Mouse (Mus musculus) midbrain, postnatal 0 days (tissue): Measurements from ENCODE around the gene Camta1. TPM values are rescaled to one million over a fixed set of nuclear protein-coding genes. Genes with fewer than 3 reads are reported as not detected.
A peak's percentile ranks its signal among the peaks of the same experiment; 100 is the strongest.

Experiments used
- ATAC-seq: fragments of 200-750 bp; cut with Nextera tagmentation; 2 replicates; pipeline ENCODE4 v1.8.0; 2017; ENCODE audit warnings: moderate number of reproducible peaks, mild to moderate bottlenecking, moderate TSS enrichment, moderate library complexity; ENCODE audit not compliant: low FRiP score
- DNase-seq: peaks from one replicate; pipeline ENCODE4 v3.0.0-alpha.2; 2015; ENCODE audit warnings: low spot score
- H3K27ac ChIP-seq: fragments of 300-500 bp; sonication (generic); 2 replicates; pipeline ENCODE4 v1.5.1; 2014; ENCODE audit warnings: low read depth, mild to moderate bottlenecking, low read length, mixed read lengths
- H3K27me3 ChIP-seq: fragments of 300-500 bp; sonication (generic); 2 replicates; pipeline ENCODE4 v1.6.1; 2014; ENCODE audit warnings: low read length, control low read depth, mixed read lengths; ENCODE audit not compliant: insufficient read depth
- H3K36me3 ChIP-seq: fragments of 300-500 bp; sonication (generic); 2 replicates; pipeline ENCODE4 v1.6.1; 2014; ENCODE audit warnings: low read length, control low read depth, mixed read lengths; ENCODE audit not compliant: insufficient read depth
- H3K4me1 ChIP-seq: fragments of 300-500 bp; sonication (generic); 2 replicates; pipeline ENCODE4 v1.6.1; 2014; ENCODE audit warnings: mild to moderate bottlenecking, control low read depth, antibody characterized with exemption, low read length, mixed read lengths; ENCODE audit not compliant: insufficient read depth
- H3K4me2 ChIP-seq: fragments of 300-500 bp; sonication (generic); 2 replicates; pipeline ENCODE4 v1.6.1; 2014; ENCODE audit warnings: low read depth, mild to moderate bottlenecking, low read length, mixed read lengths; ENCODE audit not compliant: poor library complexity, severe bottlenecking
- H3K4me3 ChIP-seq: fragments of 300-500 bp; sonication (generic); 2 replicates; pipeline ENCODE4 v1.5.1; 2014; ENCODE audit warnings: low read depth, mild to moderate bottlenecking, low read length, moderate library complexity
- H3K9ac ChIP-seq: fragments of 300-500 bp; sonication (generic); replicated peaks from 2 replicates; pipeline ENCODE4 v1.6.1; 2014; ENCODE audit warnings: mild to moderate bottlenecking, low read length, moderate library complexity, mixed read lengths; ENCODE audit not compliant: poor library complexity, severe bottlenecking
- H3K9me3 ChIP-seq: fragments of 300-500 bp; sonication (generic); 2 replicates; pipeline ENCODE4 v1.6.1; 2016; ENCODE audit warnings: low read length, control low read depth
- CTCF ChIP-seq: IDR thresholded peaks from 2 replicates; pipeline ENCODE4 v1.5.1; 2016; ENCODE audit warnings: antibody characterized with exemption, mild to moderate bottlenecking
- WGBS: fragments of 180-500 bp; shearing (Covaris S2); extraction: QIAGEN DNeasy Blood & Tissue Kit; methylation state at CpG from one replicate; pipeline ENCODE4 v1.1.7; 2014; 5-methylcytosine and 5-hydroxymethylcytosine counted together
- polyA plus RNA-seq: library from polyadenylated mRNA; unstranded; fragments of >200 nt; fragmentation: Nextera tagmentation; extraction: Ambion mirVana; gene quantifications from 2 replicates; pipeline ENCODE4 v1.2.1, GENCODE M21; 2015
- total RNA-seq: library from RNA; depleted of rRNA; stranded (reverse); fragments of >200 nt; gene quantifications from 2 replicates; pipeline ENCODE4 v1.2.3, GENCODE M21; 2014

The Camta1 gene
- total and polyA plus RNA-seq, 2 experiments from 2014 or later: 140 to 153 TPM

GRCm38 (mm10) chr4:151070962-151071361 is 790.7 kb downstream of the Camta1 start:
- DNase-seq: no peak
- peaks cover 76% of the 10 kb centered on the region for H3K36me3 ChIP-seq
- H3K27ac ChIP-seq: no peak overlapping the region
- H3K4me1 ChIP-seq: no peaks in the 10 kb centered on the region
- ATAC-seq: no peak
- no peak for TF ChIP-seq CTCF
- no peaks in the 10 kb centered on the region for H3K27me3 ChIP-seq
- no peak overlapping the region for H3K4me3 ChIP-seq
- H3K9me3 ChIP-seq: no peaks in the 10 kb centered on the region
- WGBS: 90% methylated on average over 7 of the region's 7 CpGs
- no peak overlapping the region for H3K9ac ChIP-seq
- no peak overlapping the region for H3K4me2 ChIP-seq

- H3K4me3 ChIP-seq: no peak overlapping the region
- H3K9ac ChIP-seq: no peak overlapping the region
- TF ChIP-seq CTCF: peak; percentile 56
- no peak for ATAC-seq
- 74% methylated on average over 4 of the region's 4 CpGs for WGBS
- no peaks in the 10 kb centered on the region for H3K27me3 ChIP-seq
- H3K9me3 ChIP-seq: no peaks in the 10 kb centered on the region
- no peak overlapping the region for H3K4me2 ChIP-seq
- no peak overlapping the region for H3K27ac ChIP-seq
- H3K4me1 ChIP-seq: no peaks in the 10 kb centered on the region
- peaks cover 55% of the 10 kb centered on the region for H3K36me3 ChIP-seq
- no peak for DNase-seq
These were observed 792.9 kb downstream of the Camta1 start for GRCm38 (mm10) chr4:151068751-151069150.

DNA sequence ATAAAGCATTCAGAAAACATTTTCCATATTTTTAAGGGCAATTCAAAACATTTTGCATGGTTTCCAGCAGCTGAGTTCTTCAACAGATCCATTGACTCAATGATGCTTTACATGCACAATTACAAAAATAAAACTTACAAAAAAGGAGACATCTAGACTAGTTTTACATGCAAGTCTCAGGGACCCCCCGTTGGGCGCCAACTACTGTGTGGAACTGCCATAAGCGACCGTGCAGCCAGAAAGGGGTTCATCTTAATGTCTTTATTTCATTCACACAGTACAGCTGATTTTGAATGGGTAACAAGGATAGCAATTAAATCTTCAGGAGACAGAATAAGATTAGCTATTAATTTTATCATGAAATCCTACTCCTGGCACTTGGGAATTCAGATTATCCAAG is 802.1 kb downstream of the Camta1 start:
- H3K4me1 ChIP-seq: no peaks in the 10 kb centered on the region
- no peak for TF ChIP-seq CTCF
- no peaks in the 10 kb centered on the region for H3K9me3 ChIP-seq
- H3K27me3 ChIP-seq: no peaks in the 10 kb centered on the region
- DNase-seq (no peak), ATAC-seq (no peak)
- H3K4me2 ChIP-seq: no peak overlapping the region
- H3K27ac ChIP-seq: no peak overlapping the region
- WGBS: 85% methylated on average over 4 of the region's 4 CpGs
- no peak overlapping the region for H3K9ac ChIP-seq
- peaks cover 18% of the 10 kb centered on the region for H3K36me3 ChIP-seq
- H3K4me3 ChIP-seq: no peak overlapping the region

- no peak for TF ChIP-seq CTCF
- peak overlapping the region; percentile 66; the same call in 1 of the 2 replicates for H3K27ac ChIP-seq
- no peak for ATAC-seq
- H3K36me3 ChIP-seq: peaks cover 17% of the 10 kb centered on the region
- 76% methylated on average over 4 of the region's 4 CpGs for WGBS
- no peak for DNase-seq
- no peaks in the 10 kb centered on the region for H3K4me1 ChIP-seq
- no peak overlapping the region for H3K4me3 ChIP-seq
- peak overlapping the region; percentile 69; the same call in 1 of the 2 replicates for H3K4me2 ChIP-seq
- no peaks in the 10 kb centered on the region for H3K27me3 ChIP-seq
- no peak overlapping the region for H3K9ac ChIP-seq
- H3K9me3 ChIP-seq: no peaks in the 10 kb centered on the region
These were observed 803.0 kb downstream of the Camta1 start for GRCm38 (mm10) chr4:151058634-151059033.

DNA sequence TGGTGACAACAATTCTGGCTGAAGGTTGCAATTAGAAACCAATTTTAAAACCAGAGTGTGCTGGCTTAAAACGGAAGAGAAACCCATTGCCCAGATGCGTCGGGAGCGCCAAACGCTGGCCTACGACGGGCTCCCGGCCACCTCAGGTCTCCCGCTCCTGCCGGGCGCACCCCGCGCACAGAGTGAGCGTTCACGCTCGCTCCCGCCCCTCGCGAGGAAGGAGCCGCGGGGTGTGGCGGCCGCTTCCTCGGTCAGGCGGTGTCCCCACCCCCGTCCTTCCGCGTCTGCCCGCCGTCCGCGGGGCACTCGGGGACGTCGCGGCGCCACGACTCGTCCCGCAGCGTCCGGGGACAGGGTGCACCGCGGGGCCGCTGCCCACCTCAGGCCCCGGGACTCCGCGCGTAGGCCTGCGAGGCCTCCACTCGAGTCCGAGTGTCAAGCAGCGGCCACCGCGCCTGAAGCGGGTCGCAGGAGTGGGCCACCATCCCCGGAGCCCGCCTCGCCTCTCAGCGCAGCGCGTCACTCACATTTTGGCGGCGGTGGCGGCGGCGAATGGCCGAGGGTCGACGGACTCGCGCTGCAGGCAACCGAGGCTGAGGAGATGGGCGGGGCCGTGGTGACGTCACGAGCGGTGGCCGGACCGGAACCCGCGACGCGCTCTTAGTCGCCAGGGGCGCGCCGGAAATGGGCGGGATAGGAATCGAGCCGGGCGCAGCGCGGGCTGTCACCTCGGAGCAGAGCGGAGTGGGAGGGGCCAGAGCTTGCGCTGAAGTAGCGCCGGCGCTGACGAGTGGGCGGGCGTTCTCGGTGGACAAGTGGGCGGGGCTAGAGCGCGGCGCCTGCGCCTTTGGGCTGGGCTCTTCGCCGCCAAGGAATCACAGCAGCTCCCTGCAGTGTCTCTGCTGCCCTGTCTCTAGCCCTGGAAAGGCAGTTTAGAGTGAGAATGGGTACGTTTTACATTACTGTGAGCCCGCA is 804.0 kb downstream of the Camta1 start, which contains the start of gene Vamp3:
Vamp3 (minus strand) TSS at position 617 of the 975 bp plus-strand sequence.
- WGBS: under 1% methylated on average over 105 of the region's 114 CpGs
- TF ChIP-seq CTCF: no peak
- H3K27ac ChIP-seq: peak within 1 kb of the TSS; percentile 95
- no peaks in the 10 kb centered on the region for H3K9me3 ChIP-seq
- H3K4me3 ChIP-seq: peak within 1 kb of the TSS; percentile 88
- peak within 1 kb of the TSS; percentile 75 for H3K9ac ChIP-seq
- peak; percentile 99 for ATAC-seq
- DNase-seq: peak; percentile 100
- no peaks in the 10 kb centered on the region for H3K4me1 ChIP-seq
- peaks cover 18% of the 10 kb centered on the region for H3K36me3 ChIP-seq
- peak within 1 kb of the TSS; percentile 69 for H3K4me2 ChIP-seq
- H3K27me3 ChIP-seq: no peaks in the 10 kb centered on the region

- Histone ChIP-seq H3K4me2 (no peak overlapping the region), H3K27ac (no peak overlapping the region), H3K4me1 (no peaks in the 10 kb centered on the region), H3K4me3 (no peak overlapping the region), H3K9me3 (no peaks in the 10 kb centered on the region), H3K9ac (no peak overlapping the region), H3K27me3 (no peaks in the 10 kb centered on the region), H3K36me3 (peaks cover 26% of the 10 kb centered on the region)
- DNase-seq (no peak), ATAC-seq (no peak)
- WGBS: 91% methylated on average over 1 of the region's 1 CpGs
- TF ChIP-seq CTCF: no peak
These were observed 810.5 kb downstream of the Camta1 start for GRCm38 (mm10) chr4:151051162-151051561.
